Mouse (Mus musculus) CH12.LX (cell line): ENCODE measurements around the gene Stard13. TPM values are rescaled to one million over a fixed set of nuclear protein-coding genes. Genes with fewer than 3 reads are reported as not detected.

ENCODE experiments used
- DNase-seq: peaks from one replicate; pipeline ENCODE4 v3.0.0-alpha.2; 2013; ENCODE audit errors: extremely low read depth
- H3K27ac ChIP-seq: 2 replicates; pipeline ENCODE4 v1.5.1; 2012; ENCODE audit warnings: low read depth, mild to moderate bottlenecking, control low read depth, moderate library complexity; ENCODE audit not compliant: insufficient read depth
- H3K27me3 ChIP-seq: replicated peaks from 2 replicates; pipeline ENCODE3; 2012; ENCODE audit warnings: inconsistent platforms
- H3K36me3 ChIP-seq, 2 experiments: replicated peaks in 1 of 2; 2 replicates each; pipeline versions ENCODE3 to v1.6.1; 2012; ENCODE audit warnings: inconsistent platforms in 1 of 2, low read length in 1 of 2, mild to moderate bottlenecking in 1 of 2, mixed read lengths in 1 of 2, moderate library complexity in 1 of 2; ENCODE audit not compliant: control insufficient read depth in 1 of 2, insufficient read depth in 1 of 2
- H3K4me1 ChIP-seq, 2 experiments: 2 replicates each; pipeline ENCODE4 v1.6.1; 2012; ENCODE audit warnings: inconsistent platforms in 1 of 2, moderate library complexity in 1 of 2; ENCODE audit not compliant: insufficient read depth in 2 of 2, control insufficient read depth in 1 of 2
- H3K4me2 ChIP-seq: 2 replicates; pipeline ENCODE4 v1.6.1; 2012; ENCODE audit warnings: low read depth, mild to moderate bottlenecking, control low read depth; ENCODE audit not compliant: poor library complexity, insufficient read depth, severe bottlenecking
- H3K4me3 ChIP-seq, 3 experiments: fragments of 150-350 bp in 1 of 3; sonication (generic) in 1 of 3; replicated peaks in 1 of 3; 2 replicates each; pipeline versions ENCODE3 to v1.5.1; 2011 to 2012; ENCODE audit warnings: low read depth in 2 of 3, low read length in 2 of 3, mild to moderate bottlenecking in 2 of 3, moderate library complexity in 2 of 3, control low read depth in 1 of 3, improper control_type of control experiment in 1 of 3, inconsistent platforms in 1 of 3, mixed read lengths in 1 of 3; ENCODE audit not compliant: poor library complexity in 1 of 3
- H3K79me2 ChIP-seq: replicated peaks from 2 replicates; pipeline ENCODE4 v1.6.1; 2012; ENCODE audit warnings: mild to moderate bottlenecking, moderate library complexity; ENCODE audit not compliant: control insufficient read depth, poor library complexity, insufficient read depth, severe bottlenecking; ENCODE audit errors: extremely low read depth
- H3K9ac ChIP-seq: 2 replicates; pipeline ENCODE4 v1.6.1; 2012; ENCODE audit warnings: low read depth, mild to moderate bottlenecking, control low read depth, moderate library complexity; ENCODE audit not compliant: insufficient read depth
- H3K9me3 ChIP-seq: replicated peaks from 2 replicates; pipeline ENCODE3; 2012; ENCODE audit warnings: low read length, inconsistent platforms, mixed read lengths
- BHLHE40 ChIP-seq: IDR thresholded peaks from 2 replicates; pipeline ENCODE4 v1.6.1; 2011; ENCODE audit warnings: mild to moderate bottlenecking, low read depth, low read length, improper control_type of control experiment
- CHD2 ChIP-seq: IDR thresholded peaks from 2 replicates; pipeline ENCODE4 v1.6.1; 2011; ENCODE audit warnings: low read length, improper control_type of control experiment
- CTCF ChIP-seq, 2 experiments: IDR thresholded peaks in 1 of 2; conservative IDR thresholded peaks in 1 of 2; 2 replicates each; pipeline ENCODE4 v1.5.1; 2011 to 2012; ENCODE audit warnings: low read depth in 2 of 2, low read length in 2 of 2, improper control_type of control experiment in 1 of 2, inconsistent platforms in 1 of 2, mild to moderate bottlenecking in 1 of 2, moderate library complexity in 1 of 2
- GABPA ChIP-seq: IDR thresholded peaks from 2 replicates; pipeline ENCODE4 v1.6.1; 2012; ENCODE audit warnings: low read depth, low read length, improper control_type of control experiment, inconsistent platforms; ENCODE audit not compliant: insufficient replicate concordance
- JUN ChIP-seq: IDR thresholded peaks from 2 replicates; pipeline ENCODE4 v1.6.1; 2011; ENCODE audit warnings: low read depth, mild to moderate bottlenecking, low read length, improper control_type of control experiment, moderate library complexity; ENCODE audit not compliant: insufficient read depth
- KAT2A ChIP-seq: IDR thresholded peaks from 2 replicates; pipeline ENCODE4 v1.6.1; 2012; ENCODE audit warnings: low read length, improper control_type of control experiment, inconsistent platforms; ENCODE audit not compliant: insufficient replicate concordance
- MAFK ChIP-seq: IDR thresholded peaks from 2 replicates; pipeline ENCODE4 v1.6.1; 2011; ENCODE audit warnings: low read length, improper control_type of control experiment; ENCODE audit not compliant: insufficient replicate concordance
- MAX ChIP-seq: IDR thresholded peaks from 2 replicates; pipeline ENCODE4 v1.6.1; 2011; ENCODE audit warnings: low read length, improper control_type of control experiment
- MXI1 ChIP-seq: IDR thresholded peaks from 2 replicates; pipeline ENCODE4 v1.6.1; 2011; ENCODE audit warnings: mild to moderate bottlenecking, low read depth, low read length, improper control_type of control experiment
- MYC ChIP-seq: IDR thresholded peaks from 2 replicates; pipeline ENCODE4 v1.6.1; 2011; ENCODE audit warnings: low read depth, mild to moderate bottlenecking, improper control_type of control experiment, low read length
- NELFE ChIP-seq: IDR thresholded peaks from 2 replicates; pipeline ENCODE4 v1.6.1; 2011; ENCODE audit warnings: low read depth, low read length, improper control_type of control experiment
- NRF1 ChIP-seq: IDR thresholded peaks from 2 replicates; pipeline ENCODE4 v1.6.1; 2014; ENCODE audit warnings: low read depth, mild to moderate bottlenecking, inconsistent platforms, low read length, improper control_type of control experiment, moderate library complexity
- PAX5 ChIP-seq: IDR thresholded peaks from 2 replicates; pipeline ENCODE4 v1.6.1; 2012; ENCODE audit warnings: low read length, inconsistent platforms, mixed read lengths
- POLR2A ChIP-seq: IDR thresholded peaks from 2 replicates; pipeline ENCODE4 v1.6.1; 2011; ENCODE audit warnings: low read depth, mild to moderate bottlenecking, improper control_type of control experiment, low read length
- POLR2AphosphoS2 ChIP-seq: IDR thresholded peaks from 2 replicates; pipeline ENCODE4 v1.6.1; 2011; ENCODE audit warnings: low read depth, low read length, improper control_type of control experiment
- SIN3A ChIP-seq: IDR thresholded peaks from 2 replicates; pipeline ENCODE4 v1.6.1; 2012; ENCODE audit warnings: low read length, improper control_type of control experiment, inconsistent platforms
- SMC3 ChIP-seq: IDR thresholded peaks from 2 replicates; pipeline ENCODE4 v1.6.1; 2011; ENCODE audit warnings: low read depth, low read length, improper control_type of control experiment
- TCF12 ChIP-seq: IDR thresholded peaks from 2 replicates; pipeline ENCODE4 v1.6.1; 2014; ENCODE audit warnings: low read depth, mild to moderate bottlenecking, inconsistent platforms, low read length, improper control_type of control experiment
- UBTF ChIP-seq: IDR thresholded peaks from 2 replicates; pipeline ENCODE4 v1.6.1; 2012; ENCODE audit warnings: low read depth, mild to moderate bottlenecking, inconsistent platforms, low read length, improper control_type of control experiment, moderate library complexity
- ZC3H11A ChIP-seq: IDR thresholded peaks from 2 replicates; pipeline ENCODE4 v1.6.1; 2012; ENCODE audit warnings: low read depth, mild to moderate bottlenecking, inconsistent platforms, low read length, improper control_type of control experiment
- ZKSCAN1 ChIP-seq: IDR thresholded peaks from 2 replicates; pipeline ENCODE4 v1.6.1; 2012; ENCODE audit warnings: low read depth, inconsistent platforms, low read length, improper control_type of control experiment, borderline replicate concordance
- ZMIZ1 ChIP-seq: IDR thresholded peaks from 2 replicates; pipeline ENCODE4 v1.6.1; 2012; ENCODE audit warnings: low read depth, mild to moderate bottlenecking, inconsistent platforms, low read length, improper control_type of control experiment
- ZNF384 ChIP-seq: IDR thresholded peaks from 2 replicates; pipeline ENCODE4 v1.6.1; 2012; ENCODE audit warnings: low read depth, low read length, improper control_type of control experiment, inconsistent platforms
- dilution Hi-C: fragments of 300-500 bp; cut with MboI; formaldehyde crosslinking; loops from 2 replicates; pipeline ENCODE4 v1.14.3; 2020; ENCODE audit warnings: low sequenced_read_pairs; ENCODE audit not compliant: extremely low pct_unique_long_range_greater_than_20kb, extremely low pct_ligation_motif_present
- in situ Hi-C: fragments of 300-500 bp; cut with MboI; formaldehyde crosslinking; loops from 3 replicates; pipeline ENCODE4 v1.14.3; 2019; ENCODE audit warnings: low sequenced_read_pairs, low pct_ligation_motif_present, low pct_unique_long_range_greater_than_20kb, mixed read lengths
- polyA plus RNA-seq: library from polyadenylated mRNA; unstranded; fragments of >175 nt; gene quantifications from 2 replicates; pipeline ENCODE4 v1.2.1, GENCODE M21; 2012; ENCODE audit warnings: low read depth; ENCODE audit not compliant: insufficient read length
- total RNA-seq, 2 experiments: library from RNA; depleted of rRNA; stranded (reverse); fragments of 300-350 nt in 1 of 2; fragments of >200 nt in 1 of 2; gene quantifications; 2 replicates each; pipeline ENCODE4 v1.2.3; 2012 to 2014

Gene Stard13
- total and polyA plus RNA-seq, 3 experiments: 33.5 to 154 (median 73.6) TPM

DNA sequence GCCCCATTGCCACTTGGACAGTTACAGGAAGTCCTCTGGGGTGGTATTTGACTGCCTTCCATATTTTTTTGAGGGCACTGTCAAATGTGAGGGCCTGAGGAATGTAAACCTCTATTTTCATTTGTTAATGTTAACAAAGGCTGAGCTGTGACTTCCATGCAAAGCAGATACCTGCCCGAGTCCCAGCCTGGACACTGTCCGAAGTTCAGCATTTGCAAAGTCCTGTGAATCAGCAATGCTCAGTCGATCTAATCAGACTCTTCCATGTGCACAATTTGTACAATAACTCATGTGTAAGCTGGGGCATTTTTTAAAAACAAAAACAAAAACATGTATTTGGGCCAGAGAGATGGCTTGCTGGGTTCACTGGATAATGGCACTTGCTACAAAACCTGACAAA lies 71.0 kb downstream of the Stard13 start:
- no peak for DNase-seq
- TF ChIP-seq POLR2AphosphoS2: no peak
- no peak for TF ChIP-seq ZC3H11A
- TF ChIP-seq UBTF: no peak
- no peak for TF ChIP-seq MAX
- no peak for TF ChIP-seq PAX5
- no peak for TF ChIP-seq ZMIZ1
- TF ChIP-seq TCF12: no peak
- no peak for TF ChIP-seq CTCF (conservative IDR thresholded peaks at IDR 0.05 in 1 of 2, IDR thresholded peaks at IDR 0.05 in 1 of 2; ENCODE audit: low read depth in 2 of 2, low read length in 2 of 2)
- TF ChIP-seq SIN3A: no peak
- H3K36me3 ChIP-seq: no peaks in the 10 kb centered on the region
- no peaks in the 10 kb centered on the region for H3K79me2 ChIP-seq
- H3K9me3 ChIP-seq: no peaks in the 10 kb centered on the region
- 0 out of 4 replicates have a peak, but pooled peaks cover 0 to 3% of the 10 kb centered on the region in 2 experiments for H3K4me1 ChIP-seq
- H3K4me3 ChIP-seq: no peak overlapping the region
- no peak overlapping the region for H3K9ac ChIP-seq
- dilution Hi-C loops (no loop called here), in situ Hi-C loops (no loop called here)
- H3K4me2 ChIP-seq: no peak overlapping the region
- H3K27me3 ChIP-seq: no peaks in the 10 kb centered on the region
- H3K27ac ChIP-seq: no peak overlapping the region

DNA sequence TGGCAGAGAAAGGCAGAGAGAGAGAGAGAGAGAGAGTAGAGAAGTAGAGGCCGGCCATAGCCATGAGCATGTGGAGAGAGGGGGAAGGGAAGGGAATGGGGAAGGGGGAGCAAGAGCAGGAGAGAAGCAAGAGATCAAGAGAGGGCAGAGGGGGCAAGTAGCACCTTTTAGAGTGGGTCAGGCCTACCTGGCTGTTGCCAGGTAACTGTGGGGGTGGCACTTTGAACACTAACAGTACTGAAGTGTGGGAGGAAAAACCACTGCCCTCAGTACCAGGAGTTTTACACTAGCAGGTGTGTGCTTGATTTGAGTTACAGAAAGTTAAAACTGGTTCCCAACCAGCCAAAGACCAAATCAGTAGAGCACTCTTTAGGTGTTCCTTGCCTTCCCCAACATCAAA lies 78.4 kb downstream of the Stard13 start:
- H3K79me2 ChIP-seq: no peaks in the 10 kb centered on the region
- H3K27me3 ChIP-seq: no peaks in the 10 kb centered on the region
- H3K9ac ChIP-seq: no peak overlapping the region
- H3K4me1 ChIP-seq: peaks cover 6 to 10% of the 10 kb centered on the region in 2 experiments
- H3K27ac ChIP-seq: no peak overlapping the region
- DNase-seq: no peak
- in situ Hi-C loops (no loop called here), dilution Hi-C loops (no loop called here)
- TF ChIP-seq CHD2 (no peak), MXI1 (no peak), CTCF (conservative IDR thresholded peaks at IDR 0.05 in 1 of 2, IDR thresholded peaks at IDR 0.05 in 1 of 2; ENCODE audit: low read depth in 2 of 2, low read length in 2 of 2) (no peak), SMC3 (no peak)
- no peak overlapping the region for H3K4me3 ChIP-seq
- H3K9me3 ChIP-seq: no peaks in the 10 kb centered on the region
- no peaks in the 10 kb centered on the region for H3K36me3 ChIP-seq
- H3K4me2 ChIP-seq: no peak overlapping the region

DNA sequence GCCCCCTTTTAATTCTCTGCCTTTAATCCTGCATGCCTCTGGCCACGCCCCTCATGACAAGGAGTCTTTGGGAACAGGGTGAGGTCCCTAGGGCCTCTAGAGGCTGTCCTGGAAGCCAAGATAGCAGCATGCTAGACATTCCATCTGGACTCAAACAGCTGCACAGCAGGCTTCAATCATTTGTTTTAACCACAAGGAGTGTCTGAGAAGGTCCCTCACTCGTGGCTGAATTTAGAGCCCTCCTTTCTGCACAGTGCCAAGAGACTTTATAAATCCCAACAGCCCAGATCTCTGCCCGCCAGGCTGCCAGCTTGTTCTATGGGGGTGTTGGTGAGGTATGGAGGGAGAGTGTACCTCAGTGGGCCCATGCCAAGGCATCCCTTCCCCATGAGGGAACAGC lies 78.9 kb downstream of the Stard13 start:
- no peak for TF ChIP-seq NELFE
- no peak for TF ChIP-seq KAT2A
- no peak for TF ChIP-seq JUN
- no peak for TF ChIP-seq ZC3H11A
- TF ChIP-seq MYC: no peak
- TF ChIP-seq POLR2A: no peak
- no peak for TF ChIP-seq CTCF (conservative IDR thresholded peaks at IDR 0.05 in 1 of 2, IDR thresholded peaks at IDR 0.05 in 1 of 2; ENCODE audit: low read depth in 2 of 2, low read length in 2 of 2)
- no peak for TF ChIP-seq MAFK
- no peak for TF ChIP-seq NRF1
- TF ChIP-seq BHLHE40: no peak
- no peak for TF ChIP-seq GABPA
- no peak for TF ChIP-seq SMC3
- no peak for TF ChIP-seq ZKSCAN1
- no peak for TF ChIP-seq CHD2
- TF ChIP-seq ZNF384: no peak
- TF ChIP-seq PAX5: no peak
- TF ChIP-seq MXI1: no peak
- TF ChIP-seq TCF12: no peak
- H3K27me3 ChIP-seq: no peaks in the 10 kb centered on the region
- H3K9me3 ChIP-seq: no peaks in the 10 kb centered on the region
- H3K27ac ChIP-seq: no peak overlapping the region
- no peak overlapping the region for H3K4me2 ChIP-seq
- H3K9ac ChIP-seq: no peak overlapping the region
- H3K36me3 ChIP-seq: no peaks in the 10 kb centered on the region
- H3K4me1 ChIP-seq: peaks cover 6 to 10% of the 10 kb centered on the region in 2 experiments
- no peak overlapping the region for H3K4me3 ChIP-seq
- dilution Hi-C loops: no loop called here
- DNase-seq: no peak
- in situ Hi-C loops: no loop called here
- no peaks in the 10 kb centered on the region for H3K79me2 ChIP-seq
